Mouse (Mus musculus) cerebellum, adult (tissue): Measurements from ENCODE around the gene Usp29.
"Not testable (repeated sequence)": the region's sequence is repeated elsewhere in the genome, so short reads cannot be mapped to it uniquely, and the experiment has no call there.

ENCODE experiments used
- ATAC-seq: cut with Nextera tagmentation; 2 replicates; pipeline ENCODE4 v1.9.2; 2017; ENCODE audit warnings: mild to moderate bottlenecking, moderate library complexity, mixed read lengths; ENCODE audit not compliant: insufficient number of reproducible peaks, low FRiP score, low TSS enrichment

The Usp29 gene

DNA sequence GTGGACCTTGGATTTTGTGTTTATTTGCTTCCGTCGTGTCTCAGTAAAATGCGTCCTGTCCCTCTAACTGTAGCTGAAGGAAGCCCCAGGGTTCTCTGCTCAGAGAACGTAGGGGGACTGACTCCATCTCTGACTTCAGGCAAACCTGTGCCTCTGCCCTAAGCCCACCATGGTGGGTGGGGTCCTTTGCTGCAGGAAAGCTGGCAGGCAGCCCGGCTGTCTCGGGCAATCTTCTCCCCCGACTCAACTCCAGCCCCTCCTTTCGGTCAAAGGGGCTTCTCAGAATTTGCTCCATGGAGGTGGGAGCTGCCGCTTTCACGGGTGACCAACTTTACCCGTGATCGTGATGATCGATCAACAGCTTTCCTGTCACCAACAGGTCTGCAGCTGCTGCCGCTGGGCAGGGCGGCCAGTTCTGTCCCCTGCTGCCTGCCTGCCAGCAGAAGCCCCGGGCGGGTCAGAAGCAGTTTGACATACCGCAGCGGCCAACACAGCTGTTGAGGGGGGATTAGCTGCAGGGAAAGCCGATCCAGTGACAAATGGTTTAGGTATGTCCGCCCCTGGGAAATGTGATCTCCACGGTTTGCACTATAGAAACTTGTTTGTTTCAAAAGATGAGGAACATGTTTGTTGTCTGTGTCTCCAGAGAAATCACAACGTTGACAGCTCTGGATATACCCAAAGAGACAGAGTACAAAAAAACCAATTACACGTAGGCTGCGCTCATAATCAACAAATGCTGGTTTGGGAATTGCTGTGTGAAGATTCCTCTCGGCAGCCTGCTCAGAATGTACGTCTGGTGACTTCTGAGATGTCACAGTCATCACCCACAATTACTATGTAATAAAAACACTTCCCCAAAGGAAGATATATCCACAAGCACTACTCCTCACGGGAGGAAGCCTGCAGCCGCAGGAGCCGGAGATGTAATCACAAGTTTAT lies 183.3 kb downstream of the Usp29 start:
- ATAC-seq, result no peak

GRCm38 (mm10) chr7:6917126-6917525 lies 186.7 kb downstream of the Usp29 start:
- ATAC-seq, result no peak

- ATAC-seq, result peak; percentile 82
These were observed 187.9 kb downstream of the Usp29 start for GRCm38 (mm10) chr7:6918267-6918666.

GRCm38 (mm10) chr7:6919131-6919870 lies 188.9 kb downstream of the Usp29 start:
- no peak for ATAC-seq

GRCm38 (mm10) chr7:6923515-6923914 lies 193.1 kb downstream of the Usp29 start:
- ATAC-seq, result no peak

DNA sequence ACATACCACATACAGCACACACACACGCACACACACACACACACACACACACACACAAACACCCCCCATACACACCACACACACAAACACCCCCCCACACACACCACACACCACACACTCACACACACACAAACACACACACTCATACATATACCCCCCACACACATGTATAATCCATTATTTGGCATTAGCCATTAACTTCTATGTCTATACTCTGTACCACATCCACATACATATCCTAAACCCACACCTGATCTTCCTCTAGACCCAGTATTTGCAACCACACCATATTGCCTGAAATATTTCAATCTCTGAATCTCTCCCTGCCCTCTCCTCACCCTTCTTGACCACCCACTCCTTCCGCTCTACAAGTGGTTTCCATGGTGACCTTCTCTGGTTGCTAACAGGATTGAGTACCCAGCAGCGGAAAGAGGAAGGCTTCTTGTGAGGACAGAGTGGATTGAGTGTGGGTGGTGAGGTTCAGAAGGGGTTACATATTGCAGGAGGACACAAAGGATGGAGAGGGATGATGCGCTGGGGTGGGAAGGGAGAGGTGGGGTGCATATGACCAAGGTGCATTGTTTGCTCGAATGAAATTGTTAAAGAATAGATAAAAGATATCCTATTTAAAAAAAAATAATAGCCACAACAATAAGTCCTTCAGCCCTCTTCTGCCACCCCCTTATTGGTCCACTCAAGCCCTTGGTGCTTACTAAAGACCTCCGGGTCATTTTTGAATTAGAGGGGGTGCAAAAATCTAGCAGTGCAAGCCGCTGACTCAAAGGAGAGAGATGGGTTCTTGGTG lies 195.8 kb downstream of the Usp29 start:
- ATAC-seq, result no peak

- ATAC-seq, result no peak
These were observed 196.3 kb downstream of the Usp29 start for GRCm38 (mm10) chr7:6926731-6926995.

- no peak for ATAC-seq
These were observed 198.9 kb downstream of the Usp29 start for GRCm38 (mm10) chr7:6929286-6929685.

DNA sequence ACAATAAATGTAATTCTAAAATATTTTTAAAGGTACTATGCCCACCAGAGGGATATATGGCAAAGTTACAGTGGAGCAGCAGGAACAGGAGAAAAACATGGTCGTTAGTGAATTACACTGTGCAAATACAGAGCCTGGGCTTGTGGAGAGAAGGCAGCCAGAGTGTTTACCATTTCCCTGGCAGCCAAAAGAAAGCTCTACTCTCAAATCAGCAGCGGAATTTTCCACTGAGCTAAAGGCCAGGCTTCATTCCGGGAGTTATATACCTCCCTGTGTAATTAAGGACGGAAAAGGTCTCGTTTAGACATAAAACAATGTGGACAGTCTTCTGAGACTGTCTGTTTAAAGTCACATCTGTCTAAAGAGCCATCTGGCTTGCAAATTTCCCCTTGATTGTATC lies 204.4 kb downstream of the Usp29 start:
- ATAC-seq, result no peak

DNA sequence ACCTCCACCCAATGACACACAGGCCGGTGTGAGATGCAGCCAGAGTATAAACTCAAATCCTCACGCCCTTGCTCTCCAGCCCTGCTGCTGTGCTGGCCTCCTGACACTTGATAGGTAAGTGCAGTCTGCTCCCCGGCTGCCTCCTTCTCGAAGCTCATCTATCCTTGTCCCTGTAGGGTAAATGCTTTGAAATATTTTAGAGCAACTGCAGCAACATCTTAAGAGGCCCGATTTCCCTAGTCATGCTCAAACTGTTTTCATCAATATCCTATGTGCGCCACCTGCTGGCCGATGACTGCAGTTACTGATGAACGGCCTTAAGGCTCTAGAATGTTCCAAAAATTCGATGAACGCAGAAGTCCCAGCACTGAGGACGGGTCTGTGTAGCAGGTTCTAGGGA lies 206.7 kb downstream of the Usp29 start:
- 0 out of 2 replicates have a peak, but pooled peaks have one; percentile 56 for ATAC-seq

GRCm38 (mm10) chr7:6940761-6941231 lies 210.4 kb downstream of the Usp29 start:
- no peak; the same call in 1 of the 2 replicates for ATAC-seq

DNA sequence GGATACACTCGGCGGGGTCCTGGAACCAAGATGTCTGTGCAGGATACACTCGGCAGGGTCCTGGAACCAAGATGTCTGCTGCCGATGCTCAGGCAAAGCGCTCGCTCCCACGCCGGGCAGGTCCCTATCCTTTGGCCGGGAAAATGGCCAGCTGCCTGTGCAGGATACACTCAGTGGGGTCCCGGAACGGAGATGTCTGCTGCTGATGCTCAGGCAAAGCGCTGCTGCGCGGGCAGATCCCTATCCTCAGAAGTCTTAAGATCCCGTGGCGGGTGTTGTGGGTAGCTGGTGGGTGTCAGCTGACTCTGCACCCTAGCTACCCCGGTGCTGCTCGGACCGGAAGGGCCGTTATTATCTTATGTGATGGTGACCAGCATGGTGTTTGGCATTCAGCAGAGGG lies 217.7 kb downstream of the Usp29 start:
- not testable (repeated sequence) for ATAC-seq

- ATAC-seq, result no peak
These were observed 226.2 kb downstream of the Usp29 start for GRCm38 (mm10) chr7:6956576-6956975.

DNA sequence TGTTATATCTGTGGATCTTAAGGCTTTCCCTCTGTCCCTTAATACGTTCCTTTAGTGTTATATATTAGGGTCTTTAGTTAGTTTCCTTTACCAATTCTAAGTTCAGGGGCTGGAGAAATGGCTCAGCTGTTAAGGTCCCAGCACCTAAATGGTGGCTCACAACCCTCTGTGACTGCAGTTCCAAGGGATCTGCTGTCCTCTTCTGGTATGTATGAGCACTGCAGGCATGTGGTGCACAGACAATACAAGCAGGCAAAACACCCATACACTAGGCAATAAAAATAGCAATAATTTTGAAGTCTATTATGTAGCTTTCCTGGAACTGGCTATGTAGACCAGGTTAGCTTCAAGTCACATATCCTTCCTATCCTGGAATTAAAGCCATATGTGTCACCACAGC lies 228.2 kb downstream of the Usp29 start:
- no peak for ATAC-seq

GRCm38 (mm10) chr7:6973566-6973965 lies 243.2 kb downstream of the Usp29 start:
- ATAC-seq, result no peak

DNA sequence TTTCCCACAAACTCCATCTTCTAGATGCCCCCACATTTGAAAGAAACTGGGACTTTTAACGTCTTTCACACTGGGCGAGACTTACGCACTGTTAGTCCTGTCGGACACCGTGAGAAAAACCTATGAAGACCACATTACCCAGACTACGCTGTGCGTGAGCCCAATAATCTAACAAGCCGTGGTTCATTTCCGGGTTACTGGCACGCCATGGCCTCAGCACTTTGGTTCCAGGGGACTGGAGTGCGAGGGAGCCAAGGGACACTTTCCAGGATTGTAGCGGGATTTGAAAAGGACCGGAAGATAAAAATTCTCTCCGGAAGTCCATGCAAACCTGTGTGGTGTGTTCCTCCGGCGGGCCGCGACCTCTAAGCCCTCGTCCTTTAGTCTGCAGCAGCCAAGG lies 246.5 kb downstream of the Usp29 start:
- no peak for ATAC-seq

- not testable (repeated sequence) for ATAC-seq
These were observed 264.9 kb downstream of the Usp29 start, which contains the start of gene Aurkc for GRCm38 (mm10) chr7:6995251-6995650. TSS of gene Aurkc (plus strand) at chr7:6995300.

GRCm38 (mm10) chr7:6998914-6999313 lies 268.5 kb downstream of the Usp29 start:
- ATAC-seq, result not testable (repeated sequence)

DNA sequence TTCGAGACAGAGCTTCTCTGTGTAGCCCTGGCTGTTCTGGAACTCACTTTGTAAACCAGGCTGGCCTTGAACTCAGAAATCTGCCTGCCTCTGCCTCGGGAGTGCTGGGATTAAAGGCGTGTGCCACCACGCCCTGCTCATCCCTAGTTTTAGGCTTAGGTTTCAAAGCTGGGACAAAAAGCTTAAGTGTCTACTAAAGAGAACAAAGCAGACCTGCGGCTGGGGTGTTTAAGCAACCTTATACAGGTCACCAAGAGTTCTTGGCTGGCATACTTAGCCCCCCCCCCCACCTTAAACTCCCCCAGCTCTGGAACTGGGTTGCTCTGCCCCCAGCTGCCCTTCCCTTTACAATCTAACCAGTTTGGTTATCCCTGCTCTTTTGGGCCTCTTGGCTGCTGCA lies 275.1 kb downstream of the Usp29 start:
- ATAC-seq, result not testable (repeated sequence)
